Mouse (Mus musculus) heart, postnatal 36 days (tissue): ENCODE results near the gene Cpm. TPM values are rescaled to one million over a fixed set of nuclear protein-coding genes. Genes with fewer than 3 reads are reported as not detected.
"Not testable (repeated sequence)": the region's sequence is repeated elsewhere in the genome, so short reads cannot be mapped to it uniquely, and the experiment has no call there.

Experiments
- DNase-seq, 2 experiments: peaks; one replicate each; pipeline ENCODE4 v3.0.0; 2021 to 2022
- intact Hi-C: fragments of 180-260 bp; cut with DNase I; formaldehyde crosslinking; loops from one replicate; pipeline ENCODE4 v1.15.1; 2025
- total RNA-seq, 2 experiments: library from RNA; stranded (reverse); gene quantifications; 2 replicates each; pipeline ENCODE4 v1.2.3; 2021

The Cpm gene
- total RNA-seq, 2 experiments from 2014 or later, result 3.7 to 3.9 TPM

DNA sequence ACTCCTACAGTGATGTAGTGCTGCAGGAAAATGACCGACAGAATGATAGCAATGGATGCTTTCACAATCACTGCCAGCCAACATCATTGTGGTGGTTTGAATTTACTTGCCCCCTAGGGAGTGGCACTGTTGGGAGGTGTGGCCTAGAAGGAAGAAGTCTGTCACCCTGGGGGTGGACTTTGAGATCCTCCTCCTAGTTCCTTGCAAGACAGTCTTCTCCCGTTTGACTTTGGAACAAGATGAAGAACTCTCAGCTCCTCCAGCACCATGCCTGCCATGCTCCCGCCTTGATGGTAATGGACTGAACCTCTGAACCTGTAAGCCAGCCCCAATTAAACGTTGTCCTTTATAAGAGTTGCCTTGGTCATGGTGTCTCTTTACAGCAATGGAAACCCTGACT, 12.5 kb upstream of the Cpm start:
- DNase-seq, intact Hi-C loops: not testable (repeated sequence)

- intact Hi-C loops, result no loop called here
- no peak for DNase-seq
Measured at GRCm38 (mm10) chr10:117617568-117618345, 11.5 kb upstream of the Cpm start.

- DNase-seq, result no peak
- intact Hi-C loops, result no loop called here
Measured at GRCm38 (mm10) chr10:117619041-117619861, 10.0 kb upstream of the Cpm start.

DNA sequence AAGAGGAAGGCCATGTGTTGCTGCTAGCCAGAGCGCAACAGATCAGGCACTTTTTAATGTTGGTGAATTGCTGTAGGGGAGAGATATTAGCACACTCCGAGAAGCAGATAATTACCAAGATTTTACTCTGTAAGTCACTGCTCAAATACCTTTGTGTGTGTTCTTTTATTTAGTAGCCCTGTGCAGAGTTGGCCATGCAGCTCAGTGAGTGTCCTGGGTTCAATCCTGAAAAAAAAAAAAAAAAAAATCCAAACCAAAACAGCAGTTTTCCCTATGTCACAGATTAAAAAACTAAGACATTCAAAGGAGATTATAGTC, 9.5 kb upstream of the Cpm start:
- intact Hi-C loops, result no loop called here

GRCm38 (mm10) chr10:117620530-117620929, 8.8 kb upstream of the Cpm start:
- DNase-seq, result no peak
- intact Hi-C loops, result no loop called here

More for the DNA sequence above, 9.5 kb upstream of the Cpm start:
- no peak for DNase-seq

- intact Hi-C loops, result no loop called here
Measured at GRCm38 (mm10) chr10:117620934-117621501, 8.3 kb upstream of the Cpm start.

DNA sequence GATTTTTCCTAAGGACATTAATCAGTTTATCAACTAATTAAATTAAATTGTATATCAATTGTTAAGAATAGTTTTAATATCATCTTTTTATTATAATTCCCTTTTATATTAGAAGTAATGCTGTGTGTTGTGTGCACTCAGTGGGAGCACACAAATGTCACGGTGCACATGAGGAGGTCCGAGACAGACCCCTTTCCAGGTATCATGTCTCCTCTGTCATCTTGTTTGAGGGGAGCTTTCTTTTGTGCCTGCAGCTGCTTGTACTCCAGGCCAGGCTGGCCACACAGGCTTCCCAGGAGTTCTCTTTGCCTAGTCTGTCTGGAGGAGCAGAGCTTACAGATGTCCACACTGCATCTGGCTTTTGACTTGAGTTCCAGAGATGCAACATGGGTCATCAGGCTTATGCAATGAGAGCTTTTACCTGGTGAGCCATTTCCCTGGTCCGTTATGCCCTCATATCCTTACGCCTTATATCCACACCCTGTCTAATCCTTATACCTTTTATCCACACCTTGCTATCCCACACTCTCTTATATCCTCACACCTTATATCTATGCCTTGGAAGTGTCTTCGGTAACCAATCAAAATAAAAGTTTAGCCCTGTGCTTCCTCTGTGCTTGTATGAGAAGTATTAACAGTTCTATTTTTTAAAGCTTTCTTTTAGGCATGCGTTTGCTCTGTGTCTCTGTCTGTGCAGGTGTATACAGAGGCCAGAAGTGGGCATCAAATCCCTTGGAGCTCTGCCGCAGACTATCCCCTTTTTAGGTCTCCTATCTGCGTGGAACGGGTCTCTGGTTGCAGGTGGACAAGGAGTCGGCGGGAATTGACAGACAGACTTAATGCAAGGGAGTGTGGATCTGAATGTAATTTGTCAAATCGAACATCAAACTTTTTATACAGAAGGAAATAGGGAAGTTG, 7.4 kb upstream of the Cpm start:
- DNase-seq, result no peak
- intact Hi-C loops, result no loop called here

More at GRCm38 (mm10) chr10:117620934-117621501, 8.3 kb upstream of the Cpm start:
- no peak for DNase-seq

GRCm38 (mm10) chr10:117623358-117623757, 5.9 kb upstream of the Cpm start:
- no peak for DNase-seq
- intact Hi-C loops, result no loop called here

GRCm38 (mm10) chr10:117624222-117624621, 5.1 kb upstream of the Cpm start:
- intact Hi-C loops, result no loop called here
- no peak for DNase-seq

GRCm38 (mm10) chr10:117624655-117625497, 4.4 kb upstream of the Cpm start:
- no peak for DNase-seq
- intact Hi-C loops, result loop anchor here (5.0 kb wide), 1 partner anchor 52 kb away; no protein-coding TSS in a partner anchor

DNA sequence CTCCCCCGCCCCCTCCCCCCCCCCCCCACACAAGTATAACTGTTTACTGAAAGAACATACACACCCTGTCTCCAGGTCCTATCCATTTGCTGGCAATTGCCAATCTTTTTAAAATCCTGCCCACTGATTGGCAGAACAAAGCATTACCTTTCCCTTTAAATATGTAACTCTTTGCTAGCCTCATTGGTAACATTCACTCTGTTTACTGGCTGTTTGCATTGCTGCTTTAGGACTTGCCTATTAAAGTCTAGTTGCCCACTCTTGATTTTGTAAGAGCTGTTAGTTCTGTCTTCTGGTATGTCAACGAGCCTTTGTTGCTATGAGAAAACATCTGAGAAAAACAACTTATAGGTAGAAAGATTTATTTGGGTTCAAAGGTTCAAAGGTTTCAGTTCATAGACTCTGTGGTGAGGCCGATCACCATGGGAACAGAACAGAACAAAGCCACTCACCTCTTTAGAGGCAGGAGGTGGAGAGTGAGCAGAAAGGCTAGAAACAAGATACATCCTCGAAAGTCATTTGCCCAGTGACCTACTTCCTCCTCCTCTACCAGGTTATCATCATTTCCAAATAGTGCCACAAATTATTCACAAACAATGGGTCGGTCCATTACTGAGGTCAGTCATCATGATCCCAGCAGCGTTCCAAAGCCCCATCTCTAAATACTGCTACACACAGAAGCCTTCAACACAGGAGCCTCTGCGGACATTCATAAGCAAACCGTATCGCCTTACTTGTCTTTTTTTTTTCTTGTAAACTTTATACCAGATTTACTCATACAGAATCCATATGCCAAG, 3.6 kb upstream of the Cpm start:
- DNase-seq, result no peak
- intact Hi-C loops, result loop anchor here (5.0 kb wide), 1 partner anchor 52 kb away; no protein-coding TSS in a partner anchor

GRCm38 (mm10) chr10:117626297-117626613, 3.0 kb upstream of the Cpm start:
- intact Hi-C loops, result loop anchor here (5.0 kb wide), 1 partner anchor 51 kb away; no protein-coding TSS in a partner anchor
- DNase-seq, result no peak

- no peak for DNase-seq
- intact Hi-C loops, result loop anchor here (5.0 kb wide), 1 partner anchor 50 kb away; no protein-coding TSS in a partner anchor
Measured at GRCm38 (mm10) chr10:117626840-117627615, 2.3 kb upstream of the Cpm start.

DNA sequence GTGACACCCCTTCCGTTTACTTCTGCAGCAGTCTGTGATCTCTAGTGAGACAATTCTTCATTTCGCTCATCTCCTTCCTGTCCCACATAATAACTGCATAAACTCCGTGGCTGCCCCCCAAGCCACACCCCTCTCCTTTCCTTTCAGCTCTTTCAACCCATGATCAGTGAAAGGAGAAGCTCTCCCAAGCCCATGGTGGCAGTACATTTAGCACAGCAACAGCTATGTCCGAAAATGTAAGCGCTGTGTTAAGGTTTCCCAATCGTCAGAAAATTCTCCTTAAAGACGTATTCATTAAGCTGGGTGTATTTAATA, 1.7 kb upstream of the Cpm start:
- intact Hi-C loops, result loop anchor here (5.0 kb wide), 1 partner anchor 50 kb away; no protein-coding TSS in a partner anchor
- no peak for DNase-seq

DNA sequence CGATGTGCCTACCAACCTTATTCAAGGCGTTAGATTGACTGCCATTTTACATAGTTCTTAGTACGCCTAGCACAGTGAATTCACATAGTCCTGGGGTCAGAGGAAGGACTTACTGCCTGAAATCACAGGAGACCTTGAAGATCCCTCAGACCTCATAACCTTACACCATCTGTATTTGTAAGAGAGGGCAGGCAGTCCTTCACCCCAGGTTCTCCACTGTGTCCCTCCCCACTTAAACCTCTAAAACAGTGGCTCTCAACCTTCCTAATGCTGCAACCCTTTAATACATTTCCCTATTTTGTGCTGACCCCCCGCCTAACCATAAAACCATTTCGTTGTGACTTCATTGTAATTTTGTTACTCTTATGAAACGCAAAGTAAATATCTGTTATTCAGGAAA, 1.4 kb upstream of the Cpm start:
- intact Hi-C loops, result loop anchor here (5.0 kb wide), 1 partner anchor 49 kb away; no protein-coding TSS in a partner anchor
- DNase-seq, result no peak

GRCm38 (mm10) chr10:117628363-117629168, 734 bp upstream of the Cpm start:
- intact Hi-C loops, result loop anchor here (5.0 kb wide), 1 partner anchor 49 kb away; no protein-coding TSS in a partner anchor
- DNase-seq, result no peak

- DNase-seq, result no peak
- intact Hi-C loops, result no loop called here
Measured at GRCm38 (mm10) chr10:117630176-117630575, 876 bp downstream of the Cpm start.
